In the genomic region with DNA sequence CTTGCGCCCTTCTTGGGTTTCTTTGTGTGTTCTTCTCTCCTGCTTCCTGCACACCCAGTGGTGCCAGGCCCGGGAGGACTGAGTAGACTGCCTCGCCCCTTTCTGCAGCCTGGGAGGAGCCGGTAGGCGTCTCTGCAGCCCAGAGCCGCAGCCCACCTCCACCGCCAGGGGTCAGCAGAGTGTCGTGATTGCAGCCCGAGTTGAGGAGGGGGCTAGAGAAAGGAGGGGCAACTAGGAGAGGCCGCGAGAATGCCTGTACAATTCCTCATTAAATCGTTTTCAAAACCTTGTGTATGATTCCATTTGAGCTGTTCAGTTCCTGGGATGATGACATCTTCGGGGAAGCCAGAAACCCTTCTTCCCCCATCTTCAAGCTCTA, we compare ENCODE assay signal across 8 mouse cellular contexts. TPM values are rescaled to one million over a fixed set of nuclear protein-coding genes. Genes with fewer than 3 reads are reported as not detected.
A peak's percentile ranks its signal among the peaks of the same experiment; 100 is the strongest.
DNase-seq lines count a peak whose midpoint lies in the region; ATAC-seq lines count a peak whose summit lies in the region.

No protein-coding gene starts in this region.

- peak; percentile 94 for DNase-seq in R1 (ENCODE audit: low read depth, low spot score)
- peak; percentile 97 for DNase-seq in cerebellum, postnatal 4 days (ENCODE audit: low spot score in 2 of 2)
- peak; percentile 89 for DNase-seq in gastrocnemius, adult 18-20 months (ENCODE audit: low spot score)
- peak; percentile 77 to 83 for DNase-seq in left cerebral cortex, adult 8-10 months (ENCODE audit: low spot score in 2 of 2)
- peak; percentile 95 to 96 for DNase-seq in right cerebral cortex, postnatal 10 days (ENCODE audit: low spot score in 2 of 2)
- peak; percentile 77 to 87 for DNase-seq in urinary bladder, postnatal 36 days (ENCODE audit: low spot score in 2 of 2)

- H3K9me3 ChIP-seq in hindbrain, embryonic 16.5 days (ENCODE audit: control insufficient read depth, low read length) = no peaks in the 10 kb centered on the region
- no peaks in the 10 kb centered on the region for H3K9me3 ChIP-seq in megakaryocyte, embryonic 14.5 days

- WGBS in hindbrain, embryonic 16.5 days = under 1% methylated on average over 13 of the region's 13 CpGs

- H3K27me3 ChIP-seq in hindbrain, embryonic 16.5 days (replicated peaks; ENCODE audit: control insufficient read depth, insufficient read depth, low read length) = no peaks in the 10 kb centered on the region
- H3K27me3 ChIP-seq in megakaryocyte, embryonic 14.5 days (replicated peaks) = peaks cover 29% of the 10 kb centered on the region

- H3K27ac ChIP-seq in hindbrain, embryonic 16.5 days (ENCODE audit: low read depth, low read length) = peak overlapping the region; percentile 90

- peak overlapping the region; percentile 95 for H3K4me3 ChIP-seq in hindbrain, embryonic 16.5 days (ENCODE audit: low read length)
- H3K4me3 ChIP-seq in megakaryocyte, embryonic 14.5 days (replicated peaks) = peak overlapping the region; percentile 99

- peak; percentile 64 for ATAC-seq in hindbrain, embryonic 16.5 days

- H3K36me3 ChIP-seq in hindbrain, embryonic 16.5 days (ENCODE audit: control insufficient read depth, insufficient read depth, low read length) = no peaks in the 10 kb centered on the region
- H3K36me3 ChIP-seq in megakaryocyte, embryonic 14.5 days (replicated peaks; ENCODE audit: low read length) = peaks cover 5% of the 10 kb centered on the region

- peaks cover 70% of the 10 kb centered on the region for H3K4me1 ChIP-seq in hindbrain, embryonic 16.5 days (ENCODE audit: control insufficient read depth, insufficient read depth, low read depth, low read length)
- H3K4me1 ChIP-seq in megakaryocyte, embryonic 14.5 days = peaks cover 81% of the 10 kb centered on the region

- peak overlapping the region; percentile 93 for H3K9ac ChIP-seq in hindbrain, embryonic 16.5 days (ENCODE audit: low read depth, low read length)

- H3K4me2 ChIP-seq in hindbrain, embryonic 16.5 days (ENCODE audit: low read length) = peak overlapping the region; percentile 76

RNA-seq across cellular contexts. Expression of gene Ankrd13b, which starts 1.6 kb away (rescaled TPM):
- 10 to 100 TPM; 10.6 to 11.6 TPM for total RNA-seq in gastrocnemius, adult 18-20 months (2021)
- 23.3 and 30.4 TPM in 2 replicates for polyA plus RNA-seq in hindbrain, embryonic 16.5 days (2015; fragmentation: Nextera tagmentation; extraction: Ambion mirVana)
- 10 to 100 TPM; 75.8 to 83.0 (median 79.6) TPM for total RNA-seq in left cerebral cortex, adult 8-10 months (2022)
- 6.7 and 9.3 TPM in 2 replicates for polyA plus RNA-seq in megakaryocyte, embryonic 14.5 days (2012; ENCODE audit: insufficient read depth, low replicate concordance)

RNA-seq across cellular contexts. Expression of gene Git1, which starts 2.2 kb away (rescaled TPM):
- 10 to 100 TPM; 28.0 to 37.1 TPM for total RNA-seq in gastrocnemius, adult 18-20 months (2021)
- polyA plus RNA-seq in hindbrain, embryonic 16.5 days (2015; fragmentation: Nextera tagmentation; extraction: Ambion mirVana) = 14.0 and 18.0 TPM in 2 replicates
- total RNA-seq in left cerebral cortex, adult 8-10 months (2022) = 100 to 1,000 TPM; 281 to 307 (median 287) TPM
- 65.1 and 158 TPM in 2 replicates for polyA plus RNA-seq in megakaryocyte, embryonic 14.5 days (2012; ENCODE audit: insufficient read depth, low replicate concordance)

RNA-seq across cellular contexts. Expression of gene Abhd15, which starts 23.8 kb away (rescaled TPM):
- under 1 TPM; 0.43 to 0.87 TPM for total RNA-seq in gastrocnemius, adult 18-20 months (2021)
- polyA plus RNA-seq in hindbrain, embryonic 16.5 days (2015; fragmentation: Nextera tagmentation; extraction: Ambion mirVana) = 2.2 and 2.9 TPM in 2 replicates
- 1 to 10 TPM in 3 of 4 experiments, under 1 TPM in 1; 0.99 to 1.7 (median 1.5) TPM for total RNA-seq in left cerebral cortex, adult 8-10 months (2022)
- polyA plus RNA-seq in megakaryocyte, embryonic 14.5 days (2012; ENCODE audit: insufficient read depth, low replicate concordance) = 2.4 and 4.6 TPM in 2 replicates

RNA-seq across cellular contexts. Expression of gene Trp53i13, which starts 24.7 kb away (rescaled TPM):
- total RNA-seq in gastrocnemius, adult 18-20 months (2021) = 1 to 10 TPM; 2.5 to 3.5 TPM
- 13.8 and 17.6 TPM in 2 replicates for polyA plus RNA-seq in hindbrain, embryonic 16.5 days (2015; fragmentation: Nextera tagmentation; extraction: Ambion mirVana)
- total RNA-seq in left cerebral cortex, adult 8-10 months (2022) = 1 to 10 TPM; 4.3 to 9.4 (median 5.6) TPM
- 22.3 and 38.9 TPM in 2 replicates for polyA plus RNA-seq in megakaryocyte, embryonic 14.5 days (2012; ENCODE audit: insufficient read depth, low replicate concordance)

RNA-seq across cellular contexts. Expression of gene Gm10392, which starts 27.9 kb away (rescaled TPM):
- not detected for total RNA-seq in gastrocnemius, adult 18-20 months (2021)
- polyA plus RNA-seq in hindbrain, embryonic 16.5 days (2015; fragmentation: Nextera tagmentation; extraction: Ambion mirVana) = 0.12 and 0.19 TPM in 2 replicates
- total RNA-seq in left cerebral cortex, adult 8-10 months (2022) = under 1 TPM in 1 of 4 experiments, not detected in 3; 0.21 TPM
- 0.08 TPM in 1 of 2 replicates, not detected in the other for polyA plus RNA-seq in megakaryocyte, embryonic 14.5 days (2012; ENCODE audit: insufficient read depth, low replicate concordance)

Comparison
In these comparisons a context has a peak if more than half of its experiments do, and no peak if none do; other contexts are left out.
1. Peak in every context shown above with its lines: DNase-seq, ATAC-seq, H3K4me3 ChIP-seq and H3K27ac ChIP-seq.
2. RNA of gene Ankrd13b, which starts 1.6 kb away (total RNA-seq): 75.8 to 83.0 TPM in left cerebral cortex, adult 8-10 months; 10.6 to 11.6 TPM in gastrocnemius, adult 18-20 months; every median in the first group is over 4 times any median in the second.
3. RNA of gene Git1, which starts 2.2 kb away (total RNA-seq): 281 to 307 TPM in left cerebral cortex, adult 8-10 months; 28.0 to 37.1 TPM in gastrocnemius, adult 18-20 months; every median in the first group is over 4 times any median in the second.